Mouse (Mus musculus) liver, embryonic 14.5 days (tissue): ENCODE data around the gene Gm17324.

ENCODE experiments used
- CTCF ChIP-seq: IDR thresholded peaks from 2 replicates; pipeline ENCODE4 v1.5.1; 2016; ENCODE audit warnings: antibody characterized with exemption, low read depth, control low read depth
- EP300 ChIP-seq: IDR thresholded peaks from 2 replicates; pipeline ENCODE4 v1.6.1; 2016; ENCODE audit warnings: antibody characterized with exemption, low read depth

GRCm38 (mm10) chr9:78475873-78476272, 27.3 kb upstream of the Gm17324 start:
- TF ChIP-seq CTCF (no peak), EP300 (no peak)
